Mouse (Mus musculus) thymus, postnatal 36 days (tissue): Measurements from ENCODE around the gene BC049352.

ENCODE experiments used
- DNase-seq, 2 experiments: peaks; one replicate each; pipeline ENCODE4 v3.0.0; 2022; ENCODE audit warnings: mixed read lengths in 2 of 2

The BC049352 gene

DNA sequence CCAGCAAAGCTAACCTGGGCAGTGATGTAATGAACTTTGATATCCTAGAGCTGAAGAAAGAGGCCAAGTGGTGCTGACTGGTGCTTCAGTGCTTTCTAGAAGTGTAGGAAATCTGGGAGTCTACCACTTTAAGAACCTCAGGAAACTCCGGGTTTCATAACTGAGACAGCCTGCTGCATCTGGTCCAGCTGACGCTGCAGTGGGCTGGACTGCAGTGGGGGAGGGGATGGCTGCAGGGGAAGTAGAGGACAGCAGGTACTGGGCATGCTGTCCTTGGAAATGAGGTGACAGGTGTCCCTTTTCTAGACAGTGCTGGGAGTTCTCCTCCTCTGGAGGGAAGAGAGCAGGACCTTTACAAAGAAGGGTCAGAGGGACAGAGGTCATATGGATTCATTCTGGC lies at the start of gene BC049352:
TSS of gene BC049352 (plus strand) at position 238 of the 400 bp plus-strand sequence.
- no peak for DNase-seq

DNA sequence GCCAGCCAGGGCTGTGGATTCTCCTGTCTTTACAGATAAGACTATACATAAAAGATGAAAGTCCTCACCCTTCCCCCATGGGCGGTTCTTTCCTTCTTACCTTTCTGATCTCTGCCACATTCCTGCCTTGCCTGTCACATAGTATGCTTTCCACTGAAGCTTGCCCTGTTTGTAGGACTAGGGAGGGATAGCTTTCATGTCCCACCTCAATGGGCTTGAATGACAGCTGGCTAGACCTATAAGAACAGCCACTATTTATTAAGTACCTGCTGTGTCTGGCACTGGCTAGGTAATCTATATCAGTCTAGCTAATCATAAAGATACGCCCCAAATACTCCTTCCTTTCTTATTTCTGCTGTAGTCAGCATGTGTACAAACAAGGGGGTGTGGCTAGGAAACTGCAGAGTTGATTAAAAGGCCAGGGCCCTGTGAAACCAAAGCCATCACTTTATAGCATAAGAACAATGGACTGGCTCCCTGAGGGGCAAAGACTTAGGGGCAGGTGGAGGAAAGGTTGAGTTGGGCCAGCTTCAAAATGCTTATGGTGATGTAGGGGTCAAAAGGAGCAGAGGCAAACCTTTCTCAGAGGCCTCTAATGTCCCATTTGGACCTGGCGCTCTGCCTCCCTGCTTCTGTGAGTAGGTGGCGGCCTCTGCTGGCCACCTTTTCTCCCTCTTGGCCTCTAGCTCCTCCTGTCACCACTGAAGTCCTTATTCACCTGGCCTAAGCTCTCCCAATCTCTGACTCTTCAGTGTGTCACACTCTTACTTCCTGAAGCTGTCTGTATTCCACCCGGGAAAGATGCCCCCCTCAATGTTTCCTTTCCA lies 48.1 kb upstream of the BC049352 start:
- peak; percentile 80 to 83 for DNase-seq

DNA sequence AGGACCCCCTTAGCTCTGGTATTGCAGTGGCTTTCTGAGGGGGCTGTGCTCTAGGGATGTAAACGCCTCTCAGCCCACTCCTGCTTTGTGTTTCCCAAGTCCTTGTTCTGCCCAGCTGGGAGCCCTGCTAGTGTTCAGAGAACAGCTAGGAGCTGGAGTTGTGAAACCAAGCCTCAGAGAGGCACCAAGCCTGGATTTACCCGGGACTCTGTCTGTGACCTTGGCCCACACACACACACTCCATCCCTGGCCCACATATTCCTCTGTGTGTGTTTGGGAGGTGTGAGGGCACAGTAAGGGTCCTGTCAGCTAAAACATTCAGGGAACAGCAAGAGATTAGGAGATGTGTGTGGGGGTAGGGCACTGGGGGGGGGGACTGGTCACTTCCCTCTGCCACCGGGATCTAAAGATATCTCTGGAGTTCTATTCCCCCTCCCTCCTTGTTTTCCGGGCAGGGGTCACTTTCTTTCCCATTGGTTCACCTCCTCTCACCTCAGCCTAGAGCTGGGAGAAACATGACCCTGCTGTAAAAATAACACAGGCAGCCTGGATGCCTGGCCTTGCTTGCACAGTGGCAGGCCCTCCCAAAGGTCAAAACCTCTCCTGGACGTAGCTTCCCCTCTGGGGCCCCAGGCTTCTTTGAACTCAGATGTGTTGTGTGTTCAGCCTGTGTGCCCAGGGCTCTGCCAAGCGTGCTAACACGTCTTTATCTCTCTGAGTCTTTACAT lies 45.2 kb upstream of the BC049352 start:
- no peak for DNase-seq

DNA sequence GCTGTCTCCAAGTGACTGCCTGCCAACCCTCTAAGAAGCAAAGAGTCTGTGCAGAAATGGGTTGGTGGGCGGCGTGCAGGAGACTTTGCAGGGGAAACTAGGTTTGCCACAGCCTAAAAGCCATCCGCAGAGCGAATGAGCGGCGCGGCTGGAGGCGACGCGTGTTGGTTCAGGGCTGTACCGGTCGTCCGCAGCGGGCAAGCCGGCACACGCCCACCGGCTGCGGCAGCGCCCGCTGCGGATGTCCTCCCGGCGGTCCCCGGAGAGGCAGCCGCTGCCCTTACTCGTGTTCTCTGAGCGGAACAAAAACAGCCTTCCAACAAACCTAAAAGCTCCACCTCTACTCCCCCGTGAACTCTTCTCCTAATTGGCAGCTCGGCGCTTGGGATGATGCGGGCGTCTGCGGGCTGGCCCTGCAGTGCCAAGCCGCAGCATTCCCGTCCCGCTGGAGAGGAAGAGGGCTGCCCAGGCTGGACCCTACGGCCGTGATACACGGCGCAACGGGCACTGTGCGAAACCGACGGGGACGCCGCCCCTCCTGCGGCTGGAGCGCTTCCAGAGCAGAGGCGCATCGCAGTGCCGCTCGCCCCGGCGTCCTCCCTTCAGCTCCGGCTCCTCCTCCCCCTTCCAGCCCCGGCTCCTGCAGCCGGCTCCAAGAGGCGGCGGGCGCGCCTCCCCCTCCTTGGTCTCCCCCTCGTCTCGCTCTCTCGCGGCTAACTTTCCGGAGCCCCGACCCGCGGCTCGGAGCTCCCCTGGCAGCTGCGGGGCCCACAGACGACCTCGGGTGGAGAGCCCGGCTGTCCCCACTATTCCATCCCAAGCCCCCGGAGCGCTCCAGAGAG lies 43.4 kb upstream of the BC049352 start, which contains the start of gene Scn4b:
TSS of gene Scn4b (plus strand) at position 205 of the 842 bp plus-strand sequence.
- DNase-seq: peak; percentile 61 to 78

DNA sequence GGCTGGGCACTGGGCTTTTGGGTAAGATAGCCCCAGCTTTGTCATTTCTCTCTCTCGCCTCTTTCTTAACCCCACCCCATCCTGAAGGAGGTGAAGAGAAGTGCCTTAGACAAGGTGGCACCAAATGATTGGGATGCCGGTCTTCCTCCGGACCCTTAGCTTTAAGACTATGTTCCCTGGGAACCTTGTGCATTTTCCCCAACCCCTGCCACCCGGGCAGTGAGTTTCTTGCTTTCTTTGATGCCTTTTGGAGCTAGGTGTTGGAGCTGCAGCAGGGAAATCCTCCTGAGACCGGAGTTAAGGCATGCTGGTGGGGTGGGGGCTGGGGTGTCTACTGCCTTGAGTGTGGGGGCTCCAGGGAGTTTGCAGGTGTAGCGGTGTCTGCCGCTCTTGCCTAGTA lies 42.7 kb upstream of the BC049352 start:
- DNase-seq: peak in 1 of 2 experiments; percentile 34

- peak in 1 of 2 experiments; percentile 3 for DNase-seq
Measured at GRCm38 (mm10) chr9:45140945-45141344, 40.9 kb upstream of the BC049352 start.

GRCm38 (mm10) chr9:45142686-45143085 lies 39.1 kb upstream of the BC049352 start:
- peak in 1 of 2 experiments; percentile 13 for DNase-seq

DNA sequence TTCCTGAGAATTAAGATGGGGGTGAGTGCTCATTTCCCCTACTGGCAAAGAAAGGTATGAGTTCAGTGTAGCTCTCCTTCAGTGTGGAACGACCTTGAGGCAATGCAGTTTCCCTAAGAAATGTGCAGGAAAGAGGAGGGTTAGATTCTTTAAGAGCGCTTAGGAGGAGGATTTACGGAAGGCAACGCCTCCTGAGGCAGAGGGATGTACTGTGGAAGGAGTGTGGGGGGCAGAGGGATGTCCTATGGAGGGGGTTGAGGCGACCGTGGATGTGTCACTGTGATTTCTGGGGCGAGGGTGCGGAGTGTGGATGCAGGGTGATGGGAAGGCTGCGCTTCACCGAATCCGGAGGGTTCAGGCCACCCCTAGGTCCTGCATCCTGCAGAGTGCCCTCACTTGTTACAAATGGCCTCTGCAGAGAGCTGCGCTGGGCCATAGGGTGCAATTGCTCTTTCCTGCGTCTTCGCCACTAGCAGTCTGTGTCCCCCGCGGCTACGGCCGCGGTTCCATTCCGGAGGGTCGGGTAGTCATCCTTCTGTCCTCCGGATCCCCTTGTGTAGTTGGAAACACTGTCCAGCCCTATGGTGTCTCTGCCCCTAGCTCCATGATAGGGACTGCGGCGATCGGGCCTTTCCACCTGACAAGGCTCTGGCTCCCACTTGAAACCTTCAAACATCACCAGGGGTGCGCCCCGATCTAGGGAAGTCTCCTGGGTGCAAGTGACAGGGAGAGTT lies 36.1 kb upstream of the BC049352 start:
- DNase-seq: no peak

DNA sequence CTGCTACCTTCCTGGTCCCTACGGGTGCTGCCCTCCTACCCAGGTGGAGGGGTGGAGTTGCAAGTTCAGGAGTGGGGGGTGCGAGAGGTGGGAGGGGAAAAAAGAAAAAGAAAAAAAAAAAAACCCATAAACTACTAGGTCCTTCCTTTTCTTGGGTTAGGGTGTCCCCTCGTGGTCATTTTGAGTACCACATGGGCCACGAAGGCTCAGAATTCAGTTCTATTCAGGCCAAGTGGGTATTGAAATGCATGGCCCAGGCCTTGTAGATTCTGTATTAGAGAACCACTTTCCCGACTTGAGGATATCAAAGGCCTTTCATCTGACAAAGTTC lies 35.6 kb upstream of the BC049352 start:
- peak; percentile 83 to 86 for DNase-seq

- DNase-seq: peak in 1 of 2 experiments; percentile 58
Measured at GRCm38 (mm10) chr9:45150933-45151332, 30.9 kb upstream of the BC049352 start.

DNA sequence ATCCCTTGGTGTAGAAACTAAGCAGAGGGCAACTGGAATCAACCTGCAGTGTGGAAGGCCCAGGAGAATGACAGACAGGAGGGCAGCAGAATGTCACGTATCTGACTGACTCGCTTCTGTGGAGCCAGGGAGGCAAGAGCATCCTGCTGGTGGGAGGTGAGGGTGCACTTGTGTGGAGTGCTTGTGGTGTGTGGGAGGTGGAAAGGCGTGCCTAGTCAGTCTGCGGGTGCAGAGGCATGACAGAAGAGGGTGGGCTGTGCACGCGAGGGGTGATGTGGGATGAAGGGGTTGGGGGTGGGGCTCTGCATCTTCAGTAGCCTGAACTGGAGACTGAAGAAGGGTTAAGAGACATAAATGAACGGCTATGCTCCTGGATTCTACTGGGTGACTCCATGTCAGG lies 28.4 kb upstream of the BC049352 start:
- DNase-seq: peak; percentile 62 to 80

DNA sequence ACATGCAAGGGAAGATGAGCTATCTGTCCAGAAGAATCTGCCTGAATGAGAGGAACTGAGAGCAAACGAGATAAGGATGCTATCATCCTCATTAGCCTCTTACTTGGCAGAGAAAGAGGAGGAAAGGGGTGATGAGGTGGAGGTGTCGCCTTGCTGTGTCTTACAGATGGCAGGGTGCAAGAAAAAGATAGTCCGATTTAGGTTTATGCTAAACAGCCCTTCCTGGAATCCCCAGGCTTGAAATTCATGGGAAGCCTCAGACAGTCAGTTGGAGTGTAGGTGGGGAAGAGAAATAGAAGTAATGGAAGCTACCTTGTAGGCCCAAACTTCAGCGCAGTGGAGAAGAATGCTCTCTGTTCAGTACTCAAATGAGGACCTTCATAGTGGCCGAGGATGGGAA lies 13.9 kb upstream of the BC049352 start:
- DNase-seq: no peak

DNA sequence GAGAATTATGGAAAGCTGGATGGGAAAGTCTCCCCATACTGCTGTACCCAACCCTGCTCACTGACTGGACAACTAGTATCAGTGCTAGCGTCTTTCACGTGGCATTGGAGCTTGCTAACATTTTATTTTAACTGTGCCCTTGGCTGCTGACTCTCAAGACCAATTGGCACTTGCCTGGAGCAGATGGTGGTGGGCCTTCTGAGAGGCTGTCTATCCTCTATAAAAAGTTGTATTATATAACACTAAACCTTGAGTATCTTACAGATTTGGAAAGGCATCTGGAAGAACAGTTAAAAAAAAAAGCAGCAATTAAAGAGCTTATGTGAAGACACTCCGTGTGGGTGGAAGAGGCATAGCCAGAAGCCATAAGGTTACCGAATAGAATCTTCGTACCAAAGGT lies 11.7 kb upstream of the BC049352 start:
- no peak for DNase-seq

DNA sequence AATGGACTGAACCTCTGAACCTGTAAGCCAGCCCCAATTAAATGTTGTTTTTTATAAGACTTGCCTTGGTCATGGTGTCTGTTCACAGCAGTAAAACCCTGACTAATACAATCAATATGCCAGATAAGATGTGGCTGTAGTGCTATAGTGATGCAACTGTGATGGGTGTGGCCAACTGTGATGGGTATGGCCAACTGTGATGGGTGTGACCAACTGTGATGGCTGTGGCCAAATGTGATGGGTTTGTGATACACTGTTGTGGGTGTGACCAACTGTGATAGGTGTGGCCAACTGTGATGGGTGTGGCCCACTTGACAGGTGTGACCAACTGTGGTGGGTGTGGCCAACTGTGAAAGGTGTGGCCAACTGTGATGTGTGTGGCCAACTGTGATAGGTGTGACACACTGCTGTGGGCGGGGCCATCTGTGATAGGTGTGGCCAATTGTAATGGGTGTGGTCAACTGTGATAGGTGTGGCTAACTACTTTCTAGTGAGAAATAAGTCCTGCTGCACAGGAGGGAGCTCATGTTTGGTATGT lies 10.7 kb upstream of the BC049352 start:
- DNase-seq: no peak

GRCm38 (mm10) chr9:45173475-45173874 lies 8.3 kb upstream of the BC049352 start:
- no peak for DNase-seq

DNA sequence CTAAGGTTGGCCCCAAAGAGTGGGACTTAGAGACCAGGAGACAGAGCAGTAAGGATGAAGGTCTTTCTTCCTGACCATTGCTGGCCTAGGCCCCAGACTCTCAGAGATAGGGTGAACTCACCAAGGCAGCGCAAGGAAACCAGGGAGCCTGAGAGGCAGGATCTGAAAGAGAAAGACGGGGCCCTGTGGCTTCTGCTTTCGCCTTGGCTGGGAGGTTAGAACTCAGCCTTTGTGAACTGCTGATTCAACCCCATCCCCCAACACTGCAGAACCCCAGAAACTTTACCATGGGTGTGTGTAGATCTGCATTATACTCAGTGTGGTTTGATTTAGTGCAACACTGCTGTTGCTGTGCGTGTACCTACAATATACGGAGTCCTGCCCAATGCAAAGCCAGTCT lies 2.5 kb upstream of the BC049352 start:
- DNase-seq: peak in 1 of 2 experiments; percentile 55

DNA sequence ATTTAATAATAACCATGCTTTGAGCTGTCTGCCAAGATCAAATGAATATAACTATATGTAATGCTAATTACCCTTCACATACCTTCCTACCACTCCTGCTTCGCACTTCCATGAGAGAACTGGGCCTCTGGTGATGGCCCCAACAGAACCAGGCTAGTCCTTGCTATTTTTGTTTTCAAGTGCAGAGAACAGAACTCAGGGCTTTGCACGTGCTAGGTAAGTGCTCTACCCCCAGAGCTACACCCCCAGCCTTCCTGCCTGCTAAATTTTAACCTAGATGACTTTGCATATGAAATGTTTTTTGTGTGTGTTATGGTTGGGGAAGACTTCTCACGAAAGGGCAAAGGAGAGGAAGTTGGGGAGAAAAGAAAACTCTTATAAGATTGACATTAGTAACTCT lies 714 bp downstream of the BC049352 start:
- DNase-seq: peak in 1 of 2 experiments; percentile 55

DNA sequence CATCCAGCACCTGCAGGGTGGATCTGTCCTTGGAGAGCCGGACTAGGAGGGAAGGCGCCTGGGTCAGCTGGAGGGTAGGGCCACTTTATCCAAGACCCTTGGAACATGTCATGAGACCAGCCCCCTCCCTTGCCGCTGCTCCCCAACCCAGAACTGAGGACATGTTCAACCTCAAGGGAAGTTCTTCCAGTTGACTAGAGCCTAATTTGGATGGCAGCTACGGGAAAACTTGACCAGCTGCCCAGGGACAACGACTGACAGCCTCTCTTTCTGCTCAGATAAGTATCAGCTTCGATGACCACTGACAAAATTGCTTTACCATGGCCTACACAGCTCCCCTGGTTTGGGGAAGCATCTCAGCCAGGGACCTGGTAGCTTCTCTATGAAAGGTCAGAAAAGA lies 1.5 kb downstream of the BC049352 start:
- DNase-seq: no peak

- DNase-seq: peak; percentile 57 to 78
Measured at GRCm38 (mm10) chr9:45185250-45185649, 3.4 kb downstream of the BC049352 start.

DNA sequence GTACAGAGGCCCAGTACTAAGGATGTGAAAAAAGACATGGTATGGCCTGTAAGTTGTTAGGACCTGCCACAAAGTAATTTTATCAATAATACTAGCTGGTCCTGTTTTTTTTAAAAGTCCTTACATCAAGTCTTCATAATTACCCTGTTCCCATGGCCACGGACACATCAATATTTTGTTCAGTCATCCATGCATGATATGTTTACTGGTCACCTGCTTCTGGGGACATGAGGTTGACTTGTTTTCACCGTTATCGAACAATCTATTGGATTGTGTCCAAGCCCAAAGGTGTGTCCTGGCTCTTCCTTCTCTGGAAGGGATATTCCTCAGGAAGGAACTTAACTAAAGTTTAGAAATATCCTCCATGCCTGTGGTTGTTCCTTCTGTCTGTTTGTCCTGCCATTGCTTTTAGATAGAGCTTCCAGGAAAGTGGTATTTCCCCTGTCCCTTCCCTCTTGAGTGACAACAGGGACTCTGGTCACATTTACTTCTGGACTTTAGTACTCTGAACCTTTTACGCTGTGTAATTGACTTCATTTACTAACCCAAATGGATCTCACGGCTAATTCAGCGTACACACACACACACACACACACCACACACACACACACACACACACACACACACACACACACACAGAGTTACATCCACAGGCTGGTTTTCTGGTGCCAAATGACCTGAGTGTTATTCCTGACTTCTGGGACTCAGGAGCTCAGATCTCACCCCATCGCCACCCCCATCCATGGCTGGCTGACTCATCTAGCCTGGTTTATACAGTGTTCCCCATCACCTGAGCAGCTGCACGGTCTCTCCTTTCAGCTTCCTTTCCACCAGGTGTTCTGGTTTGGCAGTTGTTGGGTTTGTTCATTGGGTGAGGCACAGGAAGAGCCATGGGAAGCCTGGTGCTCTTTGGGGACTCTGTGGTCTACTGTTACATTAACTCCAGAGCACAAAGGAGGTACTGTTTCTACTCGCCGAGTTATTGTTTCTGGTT lies 7.1 kb downstream of the BC049352 start:
- peak; percentile 74 to 86 for DNase-seq

DNA sequence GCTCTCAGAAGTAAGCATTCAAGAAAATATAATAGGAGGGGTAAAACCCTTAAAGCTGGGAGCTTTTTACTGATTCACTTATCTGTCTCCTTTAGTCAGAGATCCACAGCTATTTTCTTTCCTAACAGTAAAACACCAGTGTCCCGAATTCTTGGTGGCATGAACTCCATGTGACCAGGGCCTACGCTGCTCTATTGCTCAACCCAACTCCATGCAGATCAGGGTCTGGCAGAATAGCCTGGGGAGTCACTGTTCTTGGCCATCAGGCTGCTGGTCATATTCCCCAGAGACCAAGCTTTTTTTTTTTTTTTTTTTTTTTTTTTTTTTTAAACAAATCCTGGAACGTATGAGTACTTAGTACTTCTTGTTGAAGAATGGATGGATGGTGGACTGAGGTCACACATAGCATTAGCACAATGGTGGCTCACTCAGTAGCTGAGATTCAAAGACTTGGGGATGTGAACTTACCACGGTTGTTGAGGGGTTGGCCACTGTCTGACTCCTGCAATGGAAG lies 7.9 kb downstream of the BC049352 start:
- DNase-seq: no peak
